Mouse (Mus musculus): ENCODE results near the gene Akap8. TPM values are rescaled to one million over a fixed set of nuclear protein-coding genes. Genes with fewer than 3 reads are reported as not detected.

Akap8 gene
- total RNA-seq, 2 experiments from 2014 or later = 29.3 to 30.5 TPM

DNA sequence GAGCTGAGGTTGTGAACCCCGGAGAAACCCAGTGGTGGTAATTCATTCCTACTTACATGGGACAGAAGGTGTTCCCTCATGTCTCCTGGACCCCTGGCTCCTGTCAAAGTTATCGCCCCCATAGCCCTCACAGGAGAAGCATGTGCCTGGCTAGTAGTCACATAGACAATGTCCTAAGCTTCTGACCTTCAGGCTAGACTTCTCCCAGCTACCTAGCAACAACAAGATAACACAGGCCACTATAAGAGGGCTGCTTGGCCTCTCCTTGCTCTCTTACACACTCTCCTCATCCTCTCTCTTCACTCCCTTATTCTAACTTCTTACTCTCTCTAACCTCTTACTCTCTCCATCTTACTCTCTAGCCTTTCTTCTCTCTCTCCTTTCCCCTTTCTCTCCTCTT lies 63.6 kb downstream of the Akap8 start:
- intact Hi-C loops (cut with DNase I; ENCODE audit: low total_unique reads) = no loop called here
- DNase-seq = no peak

- no peak for DNase-seq
- intact Hi-C loops (cut with DNase I; ENCODE audit: low total_unique reads) = no loop called here
Measured at GRCm38 (mm10) chr17:32256896-32257295, 64.1 kb downstream of the Akap8 start.

Other genes with a start within 250 kb of the Akap8 start
- gene Notch3, start 154.4 kb downstream of the Akap8 start, total RNA-seq (2021) = 10 to 100 TPM; 28.5 to 34.6 TPM
- gene Ephx3, start 131.7 kb downstream of the Akap8 start, total RNA-seq (2021) = under 1 TPM in 1 of 2 experiments, not detected in 1; 0.18 TPM
- 10 to 100 TPM; 47.0 to 47.7 TPM for gene Brd4, start 36.5 kb downstream of the Akap8 start, total RNA-seq (2021)
- 10 to 100 TPM; 20.8 to 28.0 TPM for gene Akap8l, start 29.4 kb upstream of the Akap8 start, total RNA-seq (2021)
- 10 to 100 TPM; 14.3 to 15.3 TPM for gene Wiz, start 68.2 kb upstream of the Akap8 start, total RNA-seq (2021)
- under 1 TPM in 1 of 2 experiments, not detected in 1; 0.14 TPM for gene Rasal3, start 82.3 kb upstream of the Akap8 start, total RNA-seq (2021)
- gene Pglyrp2, start 102.9 kb upstream of the Akap8 start, total RNA-seq (2021) = not detected
- under 1 TPM in 1 of 2 experiments, not detected in 1; 0.82 TPM for gene Cyp4f39, start 131.5 kb upstream of the Akap8 start, total RNA-seq (2021)
- gene Cyp4f17, start 184.8 kb upstream of the Akap8 start, total RNA-seq (2021) = 1 to 10 TPM in 1 of 2 experiments, under 1 TPM in 1; 0.90 to 1.3 TPM
- gene Cyp4f16, start 215.3 kb upstream of the Akap8 start, total RNA-seq (2021) = 1 to 10 TPM; 2.0 to 2.3 TPM